Mouse (Mus musculus) limb, embryonic 14.5 days (tissue): ENCODE measurements around the gene Ripor2. TPM values are rescaled to one million over a fixed set of nuclear protein-coding genes. Genes with fewer than 3 reads are reported as not detected.

Experiments
- ATAC-seq: fragments of 200-750 bp; cut with Nextera tagmentation; 2 replicates; pipeline ENCODE4 v1.8.0; 2017; ENCODE audit warnings: low read depth, moderate number of reproducible peaks, moderate TSS enrichment; ENCODE audit not compliant: low FRiP score
- DNase-seq: peaks from one replicate; pipeline ENCODE4 v3.0.0-alpha.2; 2015; ENCODE audit warnings: low spot score
- H3K27ac ChIP-seq: fragments of 300-500 bp; sonication (generic); replicated peaks from 2 replicates; pipeline ENCODE4 v1.5.1; 2014; ENCODE audit warnings: low read depth, mild to moderate bottlenecking, low read length, moderate library complexity, mixed read lengths
- H3K27me3 ChIP-seq: fragments of 300-500 bp; sonication (generic); 2 replicates; pipeline ENCODE4 v1.6.1; 2014; ENCODE audit warnings: low read length, mixed read lengths; ENCODE audit not compliant: control insufficient read depth, insufficient read depth
- H3K36me3 ChIP-seq: fragments of 300-500 bp; sonication (generic); 2 replicates; pipeline ENCODE4 v1.6.1; 2014; ENCODE audit warnings: mild to moderate bottlenecking, low read length, moderate library complexity, mixed read lengths; ENCODE audit not compliant: control insufficient read depth, insufficient read depth
- H3K4me1 ChIP-seq: fragments of 300-500 bp; sonication (generic); 2 replicates; pipeline ENCODE4 v1.6.1; 2014; ENCODE audit warnings: antibody characterized with exemption, low read length, mixed read lengths; ENCODE audit not compliant: control insufficient read depth, insufficient read depth
- H3K4me2 ChIP-seq: fragments of 300-500 bp; sonication (generic); replicated peaks from 2 replicates; pipeline ENCODE4 v1.6.1; 2014; ENCODE audit warnings: low read depth, mild to moderate bottlenecking, low read length, moderate library complexity; ENCODE audit not compliant: severe bottlenecking
- H3K4me3 ChIP-seq: fragments of 300-500 bp; sonication (generic); replicated peaks from 2 replicates; pipeline ENCODE4 v1.5.1; 2014; ENCODE audit warnings: low read length
- H3K9ac ChIP-seq: fragments of 300-500 bp; sonication (generic); 2 replicates; pipeline ENCODE4 v1.6.1; 2014; ENCODE audit warnings: mild to moderate bottlenecking, low read depth, low read length, moderate library complexity; ENCODE audit not compliant: severe bottlenecking
- H3K9me3 ChIP-seq: fragments of 300-500 bp; sonication (generic); 2 replicates; pipeline ENCODE4 v1.6.1; 2016; ENCODE audit warnings: low read length; ENCODE audit not compliant: control insufficient read depth
- POLR2A ChIP-seq: fragments of 200-500 bp; IDR thresholded peaks from 2 replicates; pipeline ENCODE4 v1.8.0; 2012; ENCODE audit warnings: inconsistent platforms, mild to moderate bottlenecking, moderate library complexity, borderline replicate concordance; ENCODE audit not compliant: insufficient read depth, insufficient read length; ENCODE audit errors: extremely low read depth
- WGBS: fragments of 180-500 bp; shearing (Covaris S2); extraction: QIAGEN DNeasy Blood & Tissue Kit; methylation state at CpG from one replicate; pipeline ENCODE4 v1.1.7; 2014; 5-methylcytosine and 5-hydroxymethylcytosine counted together
- polyA plus RNA-seq, 2 experiments: library from polyadenylated mRNA; depleted of rRNA in 1 of 2; stranded (reverse) in 1 of 2; unstranded in 1 of 2; fragments of >200 nt; fragmentation: Nextera tagmentation in 1 of 2; extraction: Ambion mirVana in 1 of 2; gene quantifications; 2 replicates each; pipeline versions ENCODE4 v1.2.1 to v1.2.3; 2012 to 2014

Ripor2 gene
- polyA plus RNA-seq, 2 experiments: 5.1 TPM

- Histone ChIP-seq H3K9me3 (no peaks in the 10 kb centered on the region), H3K9ac (no peak overlapping the region), H3K27me3 (no peaks in the 10 kb centered on the region), H3K36me3 (peaks cover 35% of the 10 kb centered on the region), H3K4me1 (peaks cover 9% of the 10 kb centered on the region), H3K4me3 (no peak overlapping the region), H3K4me2 (no peak overlapping the region), H3K27ac (no peak overlapping the region)
- 90% methylated on average over 12 of the region's 12 CpGs for WGBS
- ATAC-seq: no peak
- TF ChIP-seq POLR2A: no peak
- no peak for DNase-seq
Observed at GRCm38 (mm10) chr13:24757820-24758564, 176.0 kb downstream of the Ripor2 start.

DNA sequence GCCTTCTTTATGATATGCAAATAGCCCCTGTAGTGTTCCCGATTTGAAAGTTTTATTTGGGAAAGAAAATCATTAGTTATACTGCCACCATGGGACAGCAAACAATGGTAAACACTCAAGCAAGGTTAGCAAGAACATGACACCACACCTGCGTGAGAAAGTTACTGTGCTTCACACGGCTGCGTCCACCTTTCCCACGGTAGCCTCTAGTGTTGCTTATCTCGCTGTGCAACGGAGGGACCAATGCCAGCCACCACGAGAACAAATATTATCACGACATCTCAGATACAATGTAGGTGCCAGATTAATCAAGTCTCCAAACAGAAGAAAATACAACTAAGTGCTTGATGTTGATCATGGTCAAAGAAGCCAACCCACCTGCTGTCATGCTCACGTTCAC lies 177.5 kb downstream of the Ripor2 start:
- H3K27ac ChIP-seq: no peak overlapping the region
- DNase-seq (no peak), ATAC-seq (no peak)
- peaks cover 27% of the 10 kb centered on the region for H3K36me3 ChIP-seq
- H3K27me3 ChIP-seq: no peaks in the 10 kb centered on the region
- 88% methylated on average over 10 of the region's 10 CpGs for WGBS
- H3K4me3 ChIP-seq: no peak overlapping the region
- H3K9me3 ChIP-seq: no peaks in the 10 kb centered on the region
- peaks cover 9% of the 10 kb centered on the region for H3K4me1 ChIP-seq
- H3K4me2 ChIP-seq: no peak overlapping the region
- no peak overlapping the region for H3K9ac ChIP-seq
- no peak for TF ChIP-seq POLR2A

- H3K9ac ChIP-seq: peak overlapping the region; percentile 83
- DNase-seq: no peak
- H3K27me3 ChIP-seq: no peaks in the 10 kb centered on the region
- H3K9me3 ChIP-seq: no peaks in the 10 kb centered on the region
- TF ChIP-seq POLR2A: no peak
- no peak for ATAC-seq
- H3K36me3 ChIP-seq: peaks cover 21% of the 10 kb centered on the region
- no peak overlapping the region for H3K27ac ChIP-seq
- WGBS: 54% methylated on average over 5 of the region's 5 CpGs
- H3K4me2 ChIP-seq: peak overlapping the region; percentile 72
- peaks cover 9% of the 10 kb centered on the region for H3K4me1 ChIP-seq
- H3K4me3 ChIP-seq: peak overlapping the region; percentile 99
Observed at GRCm38 (mm10) chr13:24760351-24760870, 178.4 kb downstream of the Ripor2 start.

GRCm38 (mm10) chr13:24761083-24761402 lies 179.1 kb downstream of the Ripor2 start:
- Histone ChIP-seq H3K4me3 (peak overlapping the region; percentile 99), H3K9ac (peak overlapping the region; percentile 83), H3K9me3 (no peaks in the 10 kb centered on the region), H3K4me2 (peak overlapping the region; percentile 72), H3K27ac (peak overlapping the region; percentile 92), H3K4me1 (peaks cover 9% of the 10 kb centered on the region), H3K36me3 (peaks cover 18% of the 10 kb centered on the region), H3K27me3 (no peaks in the 10 kb centered on the region)
- 5% methylated on average over 10 of the region's 10 CpGs for WGBS
- peak; percentile 58 for ATAC-seq
- DNase-seq: no peak
- no peak for TF ChIP-seq POLR2A

DNA sequence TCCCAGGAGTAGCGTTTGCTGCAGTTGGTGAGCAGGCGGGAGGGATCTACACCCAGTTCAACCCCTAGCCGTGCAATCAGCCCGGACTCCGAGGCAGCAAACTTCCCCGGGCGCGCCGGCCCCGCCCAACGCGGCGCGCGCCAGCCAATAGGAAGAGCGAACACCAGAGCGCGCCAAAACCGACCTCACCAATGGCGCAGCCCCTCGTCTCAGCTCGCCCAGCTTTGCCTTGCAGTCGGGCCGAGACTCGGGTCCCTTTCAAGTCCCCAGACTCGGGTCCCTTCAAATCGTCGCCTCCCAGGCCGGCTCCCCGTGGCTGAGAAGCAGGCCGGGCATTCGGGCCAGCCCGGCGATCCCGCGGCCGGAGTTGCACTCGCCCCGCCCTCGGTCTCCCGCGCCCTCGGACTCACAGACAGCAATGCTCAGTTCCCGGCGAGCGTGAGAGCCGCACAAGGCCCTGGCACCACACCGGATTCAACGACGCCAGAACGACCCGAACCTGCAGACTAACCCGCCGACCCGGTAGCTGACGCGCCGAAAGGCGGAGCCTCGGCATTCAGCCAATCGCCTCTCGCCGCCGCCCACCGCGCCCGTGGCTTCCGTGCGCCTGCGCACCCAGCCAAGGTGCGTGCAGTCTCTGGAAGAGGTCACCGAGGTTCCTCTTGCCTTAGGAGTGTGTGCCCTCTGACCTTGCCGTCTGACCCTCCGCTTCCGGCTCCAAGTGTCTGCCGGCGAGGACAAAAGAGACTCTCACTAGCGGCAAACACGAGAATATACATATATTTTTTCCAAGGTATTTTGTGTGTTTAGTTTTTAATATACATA lies 179.6 kb downstream of the Ripor2 start, which contains the start of gene Gmnn:
TSS of gene Gmnn (minus strand) at position 521 of the 825 bp plus-strand sequence.
- Histone ChIP-seq H3K9ac (peak within 1 kb of the TSS; percentile 83), H3K27ac (peak within 1 kb of the TSS; percentile 92), H3K4me3 (peak within 1 kb of the TSS; percentile 99), H3K36me3 (peaks cover 15% of the 10 kb centered on the region), H3K4me1 (peaks cover 9% of the 10 kb centered on the region), H3K4me2 (peak within 1 kb of the TSS; percentile 72), H3K9me3 (no peaks in the 10 kb centered on the region), H3K27me3 (no peaks in the 10 kb centered on the region)
- DNase-seq (peak; percentile 93), ATAC-seq (peak; percentile 99)
- 0 out of 2 replicates have a peak, but pooled peaks have one; percentile 40 for TF ChIP-seq POLR2A
- WGBS: under 1% methylated on average over 62 of the region's 79 CpGs
